Mouse (Mus musculus) lung, postnatal 0 days (tissue): ENCODE measurements around the gene Efcc1.

Experiments
- CTCF ChIP-seq: IDR thresholded peaks from 2 replicates; pipeline ENCODE4 v1.5.1; 2016; ENCODE audit warnings: antibody characterized with exemption, mild to moderate bottlenecking
- EP300 ChIP-seq: IDR thresholded peaks from 2 replicates; pipeline ENCODE4 v1.6.1; 2016; ENCODE audit warnings: antibody characterized with exemption, mild to moderate bottlenecking, control low read depth

GRCm38 (mm10) chr6:87791826-87792225 lies 61.2 kb downstream of the Efcc1 start:
- TF ChIP-seq CTCF = no peak
- no peak for TF ChIP-seq EP300
